In genomic region chr14:54259722-54260085, GRCm38 (mm10) we compare ENCODE assay signal across 7 mouse cellular contexts. TPM values are rescaled to one million over a fixed set of nuclear protein-coding genes. Genes with fewer than 3 reads are reported as not detected.
A peak's percentile ranks its signal among the peaks of the same experiment; 100 is the strongest.
DNase-seq lines count a peak whose midpoint lies in the region; ATAC-seq and TF ChIP-seq lines count a peak whose summit lies in the region.

No protein-coding gene starts in this region.

- H3K36me3 ChIP-seq in lung, postnatal 0 days (ENCODE audit: insufficient read depth, low read length), result peaks cover 11% of the 10 kb centered on the region; the same call in 1 of the 2 replicates
- peaks cover 23% of the 10 kb centered on the region for H3K36me3 ChIP-seq in embryonic facial prominence, embryonic 15.5 days
- H3K36me3 ChIP-seq in limb, embryonic 13.5 days, result peaks cover 26% of the 10 kb centered on the region
- H3K36me3 ChIP-seq in stomach, embryonic 15.5 days, result peaks cover 8% of the 10 kb centered on the region; the same call in 1 of the 2 replicates

- peak overlapping the region; percentile 81 for H3K27ac ChIP-seq in lung, postnatal 0 days (ENCODE audit: low read length)
- peak overlapping the region; percentile 85 for H3K27ac ChIP-seq in embryonic facial prominence, embryonic 15.5 days (replicated peaks)
- peak overlapping the region; percentile 79; the same call in 1 of the 2 replicates for H3K27ac ChIP-seq in limb, embryonic 13.5 days
- H3K27ac ChIP-seq in stomach, embryonic 15.5 days, result peak overlapping the region; percentile 53; the same call in 1 of the 2 replicates

- H3K4me3 ChIP-seq in lung, postnatal 0 days (ENCODE audit: low read depth, low read length), result peak overlapping the region; percentile 78
- H3K4me3 ChIP-seq in embryonic facial prominence, embryonic 15.5 days (replicated peaks), result peak overlapping the region; percentile 65
- H3K4me3 ChIP-seq in limb, embryonic 13.5 days, result peak overlapping the region; percentile 63
- peak overlapping the region; percentile 73 for H3K4me3 ChIP-seq in stomach, embryonic 15.5 days (replicated peaks)

- H3K4me2 ChIP-seq in lung, postnatal 0 days (replicated peaks; ENCODE audit: low read depth, low read length), result peak overlapping the region; percentile 86
- peak overlapping the region; percentile 78 for H3K4me2 ChIP-seq in embryonic facial prominence, embryonic 15.5 days (replicated peaks)
- peak overlapping the region; percentile 77 for H3K4me2 ChIP-seq in limb, embryonic 13.5 days (replicated peaks)
- peak overlapping the region; percentile 76 for H3K4me2 ChIP-seq in stomach, embryonic 15.5 days

- DNase-seq in lung, postnatal 0 days (ENCODE audit: low spot score), result no peak
- DNase-seq in lung, postnatal 10 days, result no peak
- no peak for DNase-seq in gastrocnemius, postnatal 14 days
- DNase-seq in cerebellum, adult 18-20 months, result no peak

- TF ChIP-seq EP300 in lung, postnatal 0 days (IDR thresholded peaks at IDR 0.05), result no peak

- peak overlapping the region; percentile 71 for H3K9ac ChIP-seq in lung, postnatal 0 days (replicated peaks; ENCODE audit: low read depth)
- H3K9ac ChIP-seq in embryonic facial prominence, embryonic 15.5 days, result peak overlapping the region; percentile 43
- peak overlapping the region; percentile 76 for H3K9ac ChIP-seq in limb, embryonic 13.5 days
- peak overlapping the region; percentile 50; the same call in 1 of the 2 replicates for H3K9ac ChIP-seq in stomach, embryonic 15.5 days

- intact Hi-C loops in gastrocnemius, postnatal 14 days (cut with DNase I; ENCODE audit: low total_unique reads), result no loop called here

- H3K4me1 ChIP-seq in lung, postnatal 0 days (ENCODE audit: insufficient read depth, low read depth, low read length), result peaks cover 15% of the 10 kb centered on the region; the same call in 1 of the 2 replicates
- peaks cover 26% of the 10 kb centered on the region for H3K4me1 ChIP-seq in embryonic facial prominence, embryonic 15.5 days
- H3K4me1 ChIP-seq in limb, embryonic 13.5 days, result peaks cover 21% of the 10 kb centered on the region
- peaks cover 9% of the 10 kb centered on the region for H3K4me1 ChIP-seq in stomach, embryonic 15.5 days

- no peaks in the 10 kb centered on the region for H3K27me3 ChIP-seq in lung, postnatal 0 days (replicated peaks; ENCODE audit: insufficient read depth, low read length)
- no peaks in the 10 kb centered on the region for H3K27me3 ChIP-seq in embryonic facial prominence, embryonic 15.5 days
- H3K27me3 ChIP-seq in limb, embryonic 13.5 days, result no peaks in the 10 kb centered on the region
- no peaks in the 10 kb centered on the region for H3K27me3 ChIP-seq in stomach, embryonic 15.5 days (replicated peaks)

- WGBS in lung, postnatal 0 days, result 17% methylated on average over 8 of the region's 8 CpGs
- WGBS in embryonic facial prominence, embryonic 15.5 days, result 9% methylated on average over 8 of the region's 8 CpGs
- 11% methylated on average over 8 of the region's 8 CpGs for WGBS in limb, embryonic 13.5 days
- WGBS in stomach, embryonic 15.5 days, result 21% methylated on average over 8 of the region's 8 CpGs

- TF ChIP-seq CTCF in lung, postnatal 0 days (IDR thresholded peaks at IDR 0.05), result no peak

- ATAC-seq in lung, postnatal 0 days, result no peak
- no peak for ATAC-seq in embryonic facial prominence, embryonic 15.5 days (ENCODE audit: insufficient number of reproducible peaks, low FRiP score, low TSS enrichment, low read depth)
- ATAC-seq in limb, embryonic 13.5 days (ENCODE audit: low FRiP score, low read depth), result peak; percentile 3
- no peak for ATAC-seq in stomach, embryonic 15.5 days (ENCODE audit: insufficient read depth, low FRiP score, low read depth)

- no peaks in the 10 kb centered on the region for H3K9me3 ChIP-seq in lung, postnatal 0 days (ENCODE audit: low read length)
- no peaks in the 10 kb centered on the region for H3K9me3 ChIP-seq in embryonic facial prominence, embryonic 15.5 days (replicated peaks)
- no peaks in the 10 kb centered on the region for H3K9me3 ChIP-seq in limb, embryonic 13.5 days
- no peaks in the 10 kb centered on the region for H3K9me3 ChIP-seq in stomach, embryonic 15.5 days

RNA-seq across cellular contexts. Expression of gene Abhd4, which starts 5.7 kb away (rescaled TPM):
- 77.8 and 81.2 TPM in 2 replicates for polyA plus RNA-seq in lung, postnatal 0 days (2015; fragmentation: Nextera tagmentation; extraction: Ambion mirVana)
- 58.5 and 66.7 TPM in 2 replicates for polyA plus RNA-seq in embryonic facial prominence, embryonic 15.5 days (2015; fragmentation: Nextera tagmentation; extraction: Ambion mirVana)
- polyA plus RNA-seq in limb, embryonic 13.5 days (2015; fragmentation: Nextera tagmentation; extraction: Ambion mirVana), result 46.5 and 51.0 TPM in 2 replicates
- 43.1 and 44.1 TPM in 2 replicates for polyA plus RNA-seq in stomach, embryonic 15.5 days (2015; fragmentation: Nextera tagmentation; extraction: Ambion mirVana)
- 10 to 100 TPM; 18.4 to 19.9 TPM for total RNA-seq in gastrocnemius, postnatal 14 days (2021)

RNA-seq across cellular contexts. Expression of gene Dad1, which starts 5.8 kb away (rescaled TPM):
- 420 and 466 TPM in 2 replicates for polyA plus RNA-seq in lung, postnatal 0 days (2015; fragmentation: Nextera tagmentation; extraction: Ambion mirVana)
- 396 and 402 TPM in 2 replicates for polyA plus RNA-seq in embryonic facial prominence, embryonic 15.5 days (2015; fragmentation: Nextera tagmentation; extraction: Ambion mirVana)
- 357 and 379 TPM in 2 replicates for polyA plus RNA-seq in limb, embryonic 13.5 days (2015; fragmentation: Nextera tagmentation; extraction: Ambion mirVana)
- polyA plus RNA-seq in stomach, embryonic 15.5 days (2015; fragmentation: Nextera tagmentation; extraction: Ambion mirVana), result 436 and 440 TPM in 2 replicates
- total RNA-seq in gastrocnemius, postnatal 14 days (2021), result 10 to 100 TPM; 67.4 to 70.3 TPM

RNA-seq across cellular contexts. Expression of gene Olfr49, which starts 25.0 kb away (rescaled TPM):
- polyA plus RNA-seq in lung, postnatal 0 days (2015; fragmentation: Nextera tagmentation; extraction: Ambion mirVana), result 0.04 TPM in 2 replicates
- 0.09 TPM in 1 of 2 replicates, not detected in the other for polyA plus RNA-seq in embryonic facial prominence, embryonic 15.5 days (2015; fragmentation: Nextera tagmentation; extraction: Ambion mirVana)
- polyA plus RNA-seq in limb, embryonic 13.5 days (2015; fragmentation: Nextera tagmentation; extraction: Ambion mirVana), result not detected in 2 replicates
- polyA plus RNA-seq in stomach, embryonic 15.5 days (2015; fragmentation: Nextera tagmentation; extraction: Ambion mirVana), result not detected in 2 replicates
- total RNA-seq in gastrocnemius, postnatal 14 days (2021), result not detected
